Mouse (Mus musculus) heart, adult 11 months (tissue): ENCODE results near the gene Capn5.

Source experiments
- DNase-seq: peaks from one replicate; pipeline ENCODE4 v3.0.0; 2022

The Capn5 gene

GRCm38 (mm10) chr7:98108636-98109430 is 69.2 kb downstream of the Capn5 start:
- no peak for DNase-seq

- no peak for DNase-seq
Measured at GRCm38 (mm10) chr7:98106272-98106671, 71.8 kb downstream of the Capn5 start.

- peak; percentile 98 for DNase-seq
Measured at GRCm38 (mm10) chr7:98104481-98105435, 73.3 kb downstream of the Capn5 start.

GRCm38 (mm10) chr7:98103942-98104292 is 74.2 kb downstream of the Capn5 start:
- DNase-seq = no peak

- DNase-seq = peak; percentile 95
Measured at GRCm38 (mm10) chr7:98103002-98103941, 74.8 kb downstream of the Capn5 start.

GRCm38 (mm10) chr7:98102488-98102887 is 75.6 kb downstream of the Capn5 start:
- peak; percentile 88 for DNase-seq

- no peak for DNase-seq
Measured at GRCm38 (mm10) chr7:98097557-98097956, 80.5 kb downstream of the Capn5 start.

GRCm38 (mm10) chr7:98095852-98096251 is 82.2 kb downstream of the Capn5 start:
- DNase-seq = no peak

- DNase-seq = no peak
Measured at GRCm38 (mm10) chr7:98086346-98086745, 91.7 kb downstream of the Capn5 start.

GRCm38 (mm10) chr7:98085314-98085713 is 92.8 kb downstream of the Capn5 start:
- peak; percentile 95 for DNase-seq

- peak; percentile 96 for DNase-seq
Measured at GRCm38 (mm10) chr7:98084541-98085293, 93.4 kb downstream of the Capn5 start.

GRCm38 (mm10) chr7:98082376-98082775 is 95.7 kb downstream of the Capn5 start:
- peak; percentile 94 for DNase-seq

GRCm38 (mm10) chr7:98077453-98077852 is 100.6 kb downstream of the Capn5 start:
- DNase-seq = no peak

- peak; percentile 96 for DNase-seq
Measured at GRCm38 (mm10) chr7:98071620-98072019, 106.5 kb downstream of the Capn5 start.
